Mouse (Mus musculus): Measurements from ENCODE around the gene Vangl2. TPM values are rescaled to one million over a fixed set of nuclear protein-coding genes. Genes with fewer than 3 reads are reported as not detected.

Vangl2 gene
- polyA plus RNA-seq, 1 experiment from 2014 or later, result 49.4 TPM

GRCm38 (mm10) chr1:172057491-172057921, 29.3 kb upstream of the Vangl2 start, which contains the start of gene Nhlh1:
TSS of gene Nhlh1 (minus strand) at chr1:172057573.
- Histone ChIP-seq H3K36me3 (no peaks in the 10 kb centered on the region), H3K9me3 (no peaks in the 10 kb centered on the region), H3K4me3 (peak within 1 kb of the TSS; percentile 42), H3K27me3 (no peaks in the 10 kb centered on the region), H3K9ac (peak within 1 kb of the TSS; percentile 60), H3K4me2 (peak within 1 kb of the TSS; percentile 72), H3K4me1 (replicated peaks) (peaks cover 88% of the 10 kb centered on the region), H3K27ac (peak within 1 kb of the TSS; percentile 86)
- peak; percentile 65 for ATAC-seq (ENCODE audit: low FRiP score)
- WGBS, result 4% methylated on average over 2 of the region's 2 CpGs

- peaks cover 78% of the 10 kb centered on the region for H3K4me1 ChIP-seq (replicated peaks)
- H3K27ac ChIP-seq, result peak overlapping the region; percentile 86; the same call in 1 of the 2 replicates
- no peaks in the 10 kb centered on the region for H3K9me3 ChIP-seq
- no peak for ATAC-seq (ENCODE audit: low FRiP score)
- WGBS, result 66% methylated on average over 4 of the region's 4 CpGs
- no peaks in the 10 kb centered on the region for H3K27me3 ChIP-seq
- H3K9ac ChIP-seq, result peak overlapping the region; percentile 60
- peak overlapping the region; percentile 72 for H3K4me2 ChIP-seq
- peak overlapping the region; percentile 42 for H3K4me3 ChIP-seq
- no peaks in the 10 kb centered on the region for H3K36me3 ChIP-seq
Observed at GRCm38 (mm10) chr1:172056251-172056650, 28.0 kb upstream of the Vangl2 start.

GRCm38 (mm10) chr1:172053541-172054440, 25.5 kb upstream of the Vangl2 start:
- Histone ChIP-seq H3K36me3 (no peaks in the 10 kb centered on the region), H3K9me3 (no peaks in the 10 kb centered on the region), H3K9ac (peak overlapping the region; percentile 75), H3K27me3 (no peaks in the 10 kb centered on the region), H3K4me1 (replicated peaks) (peaks cover 74% of the 10 kb centered on the region), H3K27ac (peak overlapping the region; percentile 36; the same call in 1 of the 2 replicates), H3K4me2 (peak overlapping the region; percentile 72), H3K4me3 (peak overlapping the region; percentile 42)
- 5% methylated on average over 42 of the region's 42 CpGs for WGBS
- ATAC-seq (ENCODE audit: low FRiP score), result no peak

- 8% methylated on average over 10 of the region's 10 CpGs for WGBS
- Histone ChIP-seq H3K9ac (peak overlapping the region; percentile 65; the same call in 1 of the 2 replicates), H3K27ac (no peak overlapping the region), H3K4me3 (peak overlapping the region; percentile 42), H3K36me3 (no peaks in the 10 kb centered on the region), H3K9me3 (no peaks in the 10 kb centered on the region), H3K4me2 (peak overlapping the region; percentile 72), H3K4me1 (replicated peaks) (peaks cover 74% of the 10 kb centered on the region), H3K27me3 (no peaks in the 10 kb centered on the region)
- no peak for ATAC-seq (ENCODE audit: low FRiP score)
Observed at GRCm38 (mm10) chr1:172052766-172053279, 24.6 kb upstream of the Vangl2 start.

- peak overlapping the region; percentile 93 for H3K27ac ChIP-seq
- peak overlapping the region; percentile 39 for H3K4me2 ChIP-seq
- no peaks in the 10 kb centered on the region for H3K36me3 ChIP-seq
- H3K27me3 ChIP-seq, result no peaks in the 10 kb centered on the region
- no peaks in the 10 kb centered on the region for H3K9me3 ChIP-seq
- 8% methylated on average over 12 of the region's 13 CpGs for WGBS
- ATAC-seq (ENCODE audit: low FRiP score), result peak; percentile 27
- H3K4me3 ChIP-seq, result no peak overlapping the region
- H3K4me1 ChIP-seq (replicated peaks), result peaks cover 53% of the 10 kb centered on the region
- H3K9ac ChIP-seq, result peak overlapping the region; percentile 60
Observed at GRCm38 (mm10) chr1:172049131-172049782, 21.0 kb upstream of the Vangl2 start.

- 10% methylated on average over 6 of the region's 6 CpGs for WGBS
- no peaks in the 10 kb centered on the region for H3K36me3 ChIP-seq
- peak; percentile 75 for ATAC-seq (ENCODE audit: low FRiP score)
- peak overlapping the region; percentile 19 for H3K4me3 ChIP-seq
- peak overlapping the region; percentile 60 for H3K9ac ChIP-seq
- H3K4me2 ChIP-seq, result peak overlapping the region; percentile 39
- H3K9me3 ChIP-seq, result no peaks in the 10 kb centered on the region
- H3K4me1 ChIP-seq (replicated peaks), result peaks cover 43% of the 10 kb centered on the region
- no peaks in the 10 kb centered on the region for H3K27me3 ChIP-seq
- peak overlapping the region; percentile 93 for H3K27ac ChIP-seq
Observed at GRCm38 (mm10) chr1:172048241-172048734, 20.0 kb upstream of the Vangl2 start.

GRCm38 (mm10) chr1:172046938-172047337, 18.7 kb upstream of the Vangl2 start:
- Histone ChIP-seq H3K4me3 (no peak overlapping the region), H3K4me1 (replicated peaks) (peaks cover 37% of the 10 kb centered on the region), H3K9me3 (no peaks in the 10 kb centered on the region), H3K27ac (0 out of 2 replicates have a peak overlapping the region, but pooled peaks have one; percentile 93), H3K4me2 (no peak overlapping the region), H3K9ac (no peak overlapping the region), H3K27me3 (no peaks in the 10 kb centered on the region), H3K36me3 (no peaks in the 10 kb centered on the region)
- ATAC-seq (ENCODE audit: low FRiP score), result no peak
- WGBS, result 13% methylated on average over 5 of the region's 5 CpGs

GRCm38 (mm10) chr1:172046410-172046809, 18.2 kb upstream of the Vangl2 start:
- Histone ChIP-seq H3K27ac (no peak overlapping the region), H3K9ac (no peak overlapping the region), H3K4me3 (no peak overlapping the region), H3K4me1 (replicated peaks) (peaks cover 37% of the 10 kb centered on the region), H3K4me2 (no peak overlapping the region), H3K9me3 (no peaks in the 10 kb centered on the region), H3K36me3 (no peaks in the 10 kb centered on the region), H3K27me3 (no peaks in the 10 kb centered on the region)
- ATAC-seq (ENCODE audit: low FRiP score), result no peak
- WGBS, result 70% methylated on average over 8 of the region's 8 CpGs

- 93% methylated on average over 2 of the region's 2 CpGs for WGBS
- no peak for ATAC-seq (ENCODE audit: low FRiP score)
- H3K4me3 ChIP-seq, result no peak overlapping the region
Observed at GRCm38 (mm10) chr1:172029914-172030313, 1.7 kb upstream of the Vangl2 start.

GRCm38 (mm10) chr1:172027809-172028102, 488 bp downstream of the Vangl2 start:
- WGBS, result 6% methylated on average over 10 of the region's 10 CpGs
- no peaks in the 10 kb centered on the region for H3K36me3 ChIP-seq
- peaks cover 49% of the 10 kb centered on the region for H3K4me1 ChIP-seq (replicated peaks)
- no peak for ATAC-seq (ENCODE audit: low FRiP score)
- peak overlapping the region; percentile 93 for H3K4me2 ChIP-seq
- peak overlapping the region; percentile 95 for H3K9ac ChIP-seq
- no peaks in the 10 kb centered on the region for H3K27me3 ChIP-seq
- peak overlapping the region; percentile 98 for H3K27ac ChIP-seq
- H3K4me3 ChIP-seq, result peak overlapping the region; percentile 73
- no peaks in the 10 kb centered on the region for H3K9me3 ChIP-seq

More at GRCm38 (mm10) chr1:172029914-172030313, 1.7 kb upstream of the Vangl2 start:
- no peaks in the 10 kb centered on the region for H3K27me3 ChIP-seq
- no peak overlapping the region for H3K27ac ChIP-seq
- no peak overlapping the region for H3K4me2 ChIP-seq
- H3K9ac ChIP-seq, result no peak overlapping the region
- H3K4me1 ChIP-seq (replicated peaks), result peaks cover 29% of the 10 kb centered on the region
- no peaks in the 10 kb centered on the region for H3K36me3 ChIP-seq
- H3K9me3 ChIP-seq, result no peaks in the 10 kb centered on the region

- Histone ChIP-seq H3K9me3 (no peaks in the 10 kb centered on the region), H3K9ac (peak overlapping the region; percentile 95), H3K27me3 (no peaks in the 10 kb centered on the region), H3K36me3 (no peaks in the 10 kb centered on the region; the same call in 1 of the 2 replicates), H3K4me2 (peak overlapping the region; percentile 93), H3K4me3 (peak overlapping the region; percentile 73), H3K27ac (peak overlapping the region; percentile 98), H3K4me1 (replicated peaks) (peaks cover 54% of the 10 kb centered on the region)
- WGBS, result under 1% methylated on average over 47 of the region's 54 CpGs
- peak; percentile 86 for ATAC-seq (ENCODE audit: low FRiP score)
Observed at GRCm38 (mm10) chr1:172027010-172027808, 1.0 kb downstream of the Vangl2 start.
